Mouse (Mus musculus) embryonic facial prominence, embryonic 13.5 days (tissue): ENCODE results near the gene Il1r1. TPM values are rescaled to one million over a fixed set of nuclear protein-coding genes. Genes with fewer than 3 reads are reported as not detected.

Experiments
- ATAC-seq: fragments of 200-750 bp; cut with Nextera tagmentation; 2 replicates; pipeline ENCODE4 v1.8.0; 2017; ENCODE audit warnings: low read depth; ENCODE audit not compliant: insufficient number of reproducible peaks, insufficient read depth, low FRiP score, low TSS enrichment
- H3K27ac ChIP-seq: fragments of 300-500 bp; sonication (generic); 2 replicates; pipeline ENCODE4 v1.5.1; 2015; ENCODE audit warnings: moderate library complexity, mild to moderate bottlenecking, inconsistent platforms
- H3K27me3 ChIP-seq: fragments of 300-500 bp; sonication (generic); 2 replicates; pipeline ENCODE4 v1.6.1; 2015; ENCODE audit warnings: mild to moderate bottlenecking, inconsistent platforms
- H3K36me3 ChIP-seq: fragments of 300-500 bp; sonication (generic); 2 replicates; pipeline ENCODE4 v1.6.1; 2015; ENCODE audit warnings: mild to moderate bottlenecking, inconsistent platforms
- H3K4me1 ChIP-seq: fragments of 300-500 bp; sonication (generic); 2 replicates; pipeline ENCODE4 v1.6.1; 2015; ENCODE audit warnings: inconsistent platforms
- H3K4me2 ChIP-seq: fragments of 300-500 bp; sonication (generic); 2 replicates; pipeline ENCODE4 v1.6.1; 2015; ENCODE audit warnings: moderate library complexity, mild to moderate bottlenecking, inconsistent platforms
- H3K4me3 ChIP-seq: fragments of 300-500 bp; sonication (generic); 2 replicates; pipeline ENCODE4 v1.5.1; 2015; ENCODE audit warnings: mild to moderate bottlenecking, inconsistent platforms
- H3K9ac ChIP-seq: fragments of 300-500 bp; sonication (generic); 2 replicates; pipeline ENCODE4 v1.6.1; 2015; ENCODE audit warnings: mild to moderate bottlenecking, inconsistent platforms
- H3K9me3 ChIP-seq: fragments of 300-500 bp; sonication (generic); 2 replicates; pipeline ENCODE4 v1.6.1; 2016; ENCODE audit warnings: inconsistent platforms
- WGBS: fragments of 180-500 bp; shearing (Covaris S2); methylation state at CpG from one replicate; pipeline ENCODE4 v1.1.7; 2015; ENCODE audit warnings: mixed read lengths; 5-methylcytosine and 5-hydroxymethylcytosine counted together
- polyA plus RNA-seq: library from polyadenylated mRNA; unstranded; fragments of >200 nt; fragmentation: Nextera tagmentation; extraction: Ambion mirVana; gene quantifications from 2 replicates; pipeline ENCODE4 v1.2.1, GENCODE M21; 2015

Il1r1 gene
- polyA plus RNA-seq, 1 experiment from 2014 or later: 7.2 TPM

- H3K27ac ChIP-seq: no peak overlapping the region
- no peak overlapping the region for H3K4me3 ChIP-seq
- H3K4me2 ChIP-seq: no peak overlapping the region
- H3K4me1 ChIP-seq: peaks cover 40% of the 10 kb centered on the region
- ATAC-seq: no peak
- H3K9me3 ChIP-seq: no peaks in the 10 kb centered on the region
- no peaks in the 10 kb centered on the region for H3K27me3 ChIP-seq
- 69% methylated on average over 3 of the region's 3 CpGs for WGBS
- no peaks in the 10 kb centered on the region for H3K36me3 ChIP-seq
- no peak overlapping the region for H3K9ac ChIP-seq
Observed at GRCm38 (mm10) chr1:40272204-40272603, 47.3 kb downstream of the Il1r1 start.

- no peaks in the 10 kb centered on the region for H3K27me3 ChIP-seq
- 91% methylated on average over 1 of the region's 1 CpGs for WGBS
- H3K9ac ChIP-seq: no peak overlapping the region
- ATAC-seq: no peak
- H3K27ac ChIP-seq: no peak overlapping the region
- H3K4me2 ChIP-seq: no peak overlapping the region
- H3K36me3 ChIP-seq: no peaks in the 10 kb centered on the region
- H3K4me3 ChIP-seq: no peak overlapping the region
- H3K4me1 ChIP-seq: peaks cover 29% of the 10 kb centered on the region
- H3K9me3 ChIP-seq: no peaks in the 10 kb centered on the region
Observed at GRCm38 (mm10) chr1:40273491-40273890, 48.6 kb downstream of the Il1r1 start.

GRCm38 (mm10) chr1:40275285-40276013, 50.6 kb downstream of the Il1r1 start:
- no peak for ATAC-seq
- H3K36me3 ChIP-seq: no peaks in the 10 kb centered on the region
- no peak overlapping the region for H3K4me2 ChIP-seq
- H3K9ac ChIP-seq: no peak overlapping the region
- H3K4me3 ChIP-seq: no peak overlapping the region
- H3K27ac ChIP-seq: peak overlapping the region; percentile 22; the same call in 1 of the 2 replicates
- H3K27me3 ChIP-seq: no peaks in the 10 kb centered on the region
- no peaks in the 10 kb centered on the region for H3K9me3 ChIP-seq
- 64% methylated on average over 10 of the region's 10 CpGs for WGBS
- H3K4me1 ChIP-seq: peaks cover 40% of the 10 kb centered on the region

GRCm38 (mm10) chr1:40277944-40278343, 53.1 kb downstream of the Il1r1 start:
- no peak for ATAC-seq
- H3K4me1 ChIP-seq: peaks cover 49% of the 10 kb centered on the region
- no peaks in the 10 kb centered on the region for H3K27me3 ChIP-seq
- 81% methylated on average over 4 of the region's 4 CpGs for WGBS
- H3K27ac ChIP-seq: no peak overlapping the region
- no peaks in the 10 kb centered on the region for H3K36me3 ChIP-seq
- H3K4me2 ChIP-seq: no peak overlapping the region
- no peak overlapping the region for H3K9ac ChIP-seq
- H3K9me3 ChIP-seq: no peaks in the 10 kb centered on the region
- no peak overlapping the region for H3K4me3 ChIP-seq

GRCm38 (mm10) chr1:40278720-40279119, 53.8 kb downstream of the Il1r1 start:
- WGBS: 71% methylated on average over 2 of the region's 2 CpGs
- Histone ChIP-seq H3K4me2 (no peak overlapping the region), H3K27ac (peak overlapping the region; percentile 24; the same call in 1 of the 2 replicates), H3K9ac (no peak overlapping the region), H3K4me3 (no peak overlapping the region), H3K36me3 (no peaks in the 10 kb centered on the region), H3K27me3 (no peaks in the 10 kb centered on the region), H3K9me3 (no peaks in the 10 kb centered on the region), H3K4me1 (peaks cover 49% of the 10 kb centered on the region)
- no peak for ATAC-seq

- no peaks in the 10 kb centered on the region for H3K27me3 ChIP-seq
- no peaks in the 10 kb centered on the region for H3K36me3 ChIP-seq
- no peak overlapping the region for H3K4me2 ChIP-seq
- no peak overlapping the region for H3K27ac ChIP-seq
- no peaks in the 10 kb centered on the region for H3K9me3 ChIP-seq
- WGBS: 65% methylated on average over 11 of the region's 11 CpGs
- H3K9ac ChIP-seq: no peak overlapping the region
- peaks cover 52% of the 10 kb centered on the region for H3K4me1 ChIP-seq
- ATAC-seq: peak; percentile 62; the same call in 1 of the 2 replicates
- H3K4me3 ChIP-seq: no peak overlapping the region
Observed at GRCm38 (mm10) chr1:40279182-40279743, 54.4 kb downstream of the Il1r1 start.

- Histone ChIP-seq H3K4me3 (no peak overlapping the region), H3K4me1 (peaks cover 35% of the 10 kb centered on the region), H3K27me3 (no peaks in the 10 kb centered on the region), H3K9ac (no peak overlapping the region), H3K9me3 (no peaks in the 10 kb centered on the region), H3K27ac (no peak overlapping the region), H3K4me2 (no peak overlapping the region), H3K36me3 (no peaks in the 10 kb centered on the region)
- WGBS: 64% methylated on average over 4 of the region's 4 CpGs
- no peak for ATAC-seq
Observed at GRCm38 (mm10) chr1:40281950-40282349, 57.1 kb downstream of the Il1r1 start.

GRCm38 (mm10) chr1:40282394-40282793, 57.5 kb downstream of the Il1r1 start:
- no peak for ATAC-seq
- WGBS: 54% methylated on average over 3 of the region's 3 CpGs

GRCm38 (mm10) chr1:40283995-40284394, 59.1 kb downstream of the Il1r1 start:
- 72% methylated on average over 5 of the region's 5 CpGs for WGBS
- no peak overlapping the region for H3K9ac ChIP-seq

More at GRCm38 (mm10) chr1:40282394-40282793, 57.5 kb downstream of the Il1r1 start:
- Histone ChIP-seq H3K4me2 (no peak overlapping the region), H3K9me3 (no peaks in the 10 kb centered on the region), H3K4me3 (no peak overlapping the region), H3K4me1 (peaks cover 35% of the 10 kb centered on the region), H3K36me3 (no peaks in the 10 kb centered on the region), H3K27me3 (no peaks in the 10 kb centered on the region), H3K27ac (no peak overlapping the region), H3K9ac (no peak overlapping the region)

GRCm38 (mm10) chr1:40290489-40291255, 65.8 kb downstream of the Il1r1 start:
- no peak overlapping the region for H3K4me2 ChIP-seq
- WGBS: 63% methylated on average over 12 of the region's 12 CpGs
- no peaks in the 10 kb centered on the region for H3K27me3 ChIP-seq
- no peaks in the 10 kb centered on the region for H3K9me3 ChIP-seq
- H3K27ac ChIP-seq: no peak overlapping the region
- H3K9ac ChIP-seq: no peak overlapping the region
- no peak for ATAC-seq
- no peaks in the 10 kb centered on the region for H3K4me1 ChIP-seq
- H3K4me3 ChIP-seq: no peak overlapping the region
- no peaks in the 10 kb centered on the region for H3K36me3 ChIP-seq

More at GRCm38 (mm10) chr1:40283995-40284394, 59.1 kb downstream of the Il1r1 start:
- Histone ChIP-seq H3K4me3 (no peak overlapping the region), H3K27ac (no peak overlapping the region), H3K36me3 (no peaks in the 10 kb centered on the region), H3K27me3 (no peaks in the 10 kb centered on the region), H3K4me2 (no peak overlapping the region), H3K9me3 (no peaks in the 10 kb centered on the region), H3K4me1 (peaks cover 30% of the 10 kb centered on the region)
- ATAC-seq: no peak

- Histone ChIP-seq H3K27ac (no peak overlapping the region), H3K36me3 (no peaks in the 10 kb centered on the region), H3K4me3 (no peak overlapping the region), H3K9me3 (no peaks in the 10 kb centered on the region), H3K4me1 (no peaks in the 10 kb centered on the region), H3K4me2 (no peak overlapping the region), H3K9ac (no peak overlapping the region), H3K27me3 (no peaks in the 10 kb centered on the region)
- WGBS: 96% methylated on average over 2 of the region's 2 CpGs
- no peak for ATAC-seq
Observed at GRCm38 (mm10) chr1:40292231-40292630, 67.4 kb downstream of the Il1r1 start.
